Mouse (Mus musculus) thymus, postnatal 0 days (tissue): ENCODE results near the gene Pstpip1. TPM values are rescaled to one million over a fixed set of nuclear protein-coding genes. Genes with fewer than 3 reads are reported as not detected.

Experiments
- DNase-seq: peaks from one replicate; pipeline ENCODE4 v3.0.0-alpha.2; 2015; ENCODE audit warnings: low spot score
- polyA plus RNA-seq: library from polyadenylated mRNA; unstranded; fragments of >200 nt; fragmentation: Nextera tagmentation; extraction: Ambion mirVana; gene quantifications from 2 replicates; pipeline ENCODE4 v1.2.1, GENCODE M21; 2015

The Pstpip1 gene
- polyA plus RNA-seq, 1 experiment from 2014 or later: 72.6 TPM

GRCm38 (mm10) chr9:56151745-56152481, 62.2 kb downstream of the Pstpip1 start:
- no peak for DNase-seq

DNA sequence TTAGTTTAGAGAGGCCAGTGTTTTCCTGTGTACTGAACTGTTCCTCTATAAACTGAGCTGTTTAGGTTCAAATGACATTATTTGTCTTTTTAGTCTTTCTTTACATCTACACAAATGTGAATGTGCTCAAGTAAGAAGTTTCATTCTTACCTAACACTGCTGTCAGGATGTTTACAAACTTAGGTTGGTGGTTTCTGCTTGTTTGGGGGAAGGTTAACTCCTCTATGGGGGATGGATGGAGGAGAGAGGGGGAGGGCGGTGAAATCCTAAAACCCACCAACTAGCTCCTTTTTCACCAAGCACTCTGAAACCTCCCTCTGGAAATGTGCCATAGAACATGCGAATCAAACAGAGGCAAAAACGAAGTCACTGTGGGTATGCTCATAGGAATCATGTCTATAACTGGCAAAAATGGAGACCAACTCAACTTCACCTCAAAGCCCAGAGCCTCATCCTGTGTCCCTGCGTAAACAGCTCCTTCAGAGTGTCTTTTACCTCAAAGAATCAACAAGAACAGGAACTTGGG, 62.8 kb downstream of the Pstpip1 start:
- no peak for DNase-seq

DNA sequence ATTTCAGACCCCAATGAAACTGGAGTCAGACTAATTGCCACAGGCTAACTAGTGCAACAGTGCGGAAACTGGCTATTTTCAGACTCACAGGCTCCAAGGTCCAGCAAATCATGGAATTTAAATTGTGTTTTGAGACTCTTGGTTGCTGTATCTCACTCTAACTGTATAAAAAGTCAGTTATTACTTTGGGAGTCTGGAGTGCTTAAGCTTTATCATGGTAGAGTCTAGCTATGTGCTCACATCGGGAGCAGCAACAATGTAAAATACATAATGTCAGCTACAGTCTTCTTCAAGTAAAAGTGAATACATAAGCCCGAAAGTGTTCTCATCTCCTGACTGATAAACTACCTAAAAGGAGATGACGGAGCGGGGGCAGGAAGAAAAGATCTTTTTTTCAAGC, 64.8 kb downstream of the Pstpip1 start:
- no peak for DNase-seq

GRCm38 (mm10) chr9:56158077-56158476, 68.3 kb downstream of the Pstpip1 start:
- DNase-seq: no peak

GRCm38 (mm10) chr9:56159456-56159855, 69.7 kb downstream of the Pstpip1 start:
- DNase-seq: no peak

GRCm38 (mm10) chr9:56160341-56161141, 70.8 kb downstream of the Pstpip1 start:
- peak; percentile 91 for DNase-seq

DNA sequence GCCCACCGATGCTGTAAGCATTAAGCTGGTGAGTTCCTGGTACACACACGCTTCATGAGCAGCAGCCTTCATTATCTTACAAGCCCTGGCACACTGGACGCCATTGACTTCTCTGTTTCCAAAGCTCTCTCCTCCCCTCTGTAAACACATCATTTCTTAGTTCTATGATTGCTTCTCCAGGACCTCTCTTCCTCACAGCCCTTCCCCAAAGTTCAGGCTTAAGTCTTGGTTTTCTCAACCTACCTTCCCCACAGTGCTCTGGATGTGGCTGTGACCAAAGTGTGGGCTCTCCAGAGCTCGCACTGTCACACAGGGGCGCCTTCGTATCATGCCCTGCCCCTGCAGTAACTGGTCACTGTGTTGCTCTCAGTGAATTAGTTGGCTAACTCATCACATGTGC, 75.6 kb downstream of the Pstpip1 start, which contains the start of gene Tspan3:
Gene Tspan3 (minus strand): TSS at position 101 of the 400 bp plus-strand sequence.
- no peak for DNase-seq

DNA sequence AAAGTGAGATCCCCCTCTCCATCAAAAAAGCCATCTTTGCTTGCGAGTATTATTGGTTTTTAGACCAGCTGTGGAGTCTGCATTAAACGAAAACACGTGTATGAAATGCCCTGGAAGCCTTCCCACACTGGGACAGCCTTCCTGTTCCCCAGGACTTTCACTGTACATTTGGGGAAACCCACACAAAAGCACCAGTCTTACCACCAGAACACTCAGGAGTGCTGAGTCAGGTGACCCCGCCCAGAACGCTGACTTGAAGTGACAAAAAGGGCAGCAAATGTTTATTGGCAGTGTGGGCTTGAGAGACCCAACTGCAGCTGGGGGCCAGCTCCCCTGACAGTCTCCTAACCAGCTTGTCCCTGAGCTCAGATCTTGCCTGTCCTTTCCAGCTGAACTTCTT, 76.4 kb downstream of the Pstpip1 start:
- DNase-seq: no peak

- no peak for DNase-seq
These were observed 77.9 kb downstream of the Pstpip1 start for GRCm38 (mm10) chr9:56167690-56168089.

- no peak for DNase-seq
These were observed 85.6 kb downstream of the Pstpip1 start for GRCm38 (mm10) chr9:56175316-56175715.

- DNase-seq: no peak
These were observed 87.6 kb downstream of the Pstpip1 start for GRCm38 (mm10) chr9:56177354-56177753.

Other genes with a start within 250 kb of the Pstpip1 start
- 7.6 and 9.2 TPM in 2 replicates for gene Scaper, start 151.8 kb upstream of the Pstpip1 start, polyA plus RNA-seq
- gene 4930563M21Rik, start 79.4 kb upstream of the Pstpip1 start, polyA plus RNA-seq: not detected in 2 replicates
- gene Rcn2, start 48.1 kb upstream of the Pstpip1 start, polyA plus RNA-seq: 104 and 110 TPM in 2 replicates
- 207 and 219 TPM in 2 replicates for gene Tspan3, start 75.5 kb downstream of the Pstpip1 start, polyA plus RNA-seq